Mouse (Mus musculus) C2C12 (cell line): ENCODE measurements at regions not wholly inside any gene's neighbourhood (a gene's known extent, or its start where the extent isn't known, plus 50 kb on each side); places are given as distances from the start of the nearest gene placed in this dataset.

ENCODE experiments used
- CTCF ChIP-seq: IDR thresholded peaks from one replicate; pipeline ENCODE4 v1.5.1; 2011; ENCODE audit not compliant: control insufficient read depth, insufficient read depth, insufficient read length
- MAX ChIP-seq: IDR thresholded peaks from one replicate; pipeline ENCODE4 v1.6.1; 2011; ENCODE audit warnings: mild to moderate bottlenecking, control low read depth
- MYOD1 ChIP-seq: IDR thresholded peaks from one replicate; pipeline ENCODE4 v1.6.1; 2011; ENCODE audit warnings: low read depth; ENCODE audit not compliant: control insufficient read depth, insufficient read length
- MYOG ChIP-seq: IDR thresholded peaks from one replicate; pipeline ENCODE4 v1.6.1; 2011; ENCODE audit not compliant: control insufficient read depth, insufficient read length; ENCODE audit errors: extremely low read depth
- USF1 ChIP-seq: IDR thresholded peaks from one replicate; pipeline ENCODE4 v1.6.1; 2011; ENCODE audit warnings: low read depth, mild to moderate bottlenecking, control low read depth, moderate library complexity

- TF ChIP-seq MYOD1 (no peak), CTCF (no peak), MYOG (no peak), USF1 (no peak), MAX (no peak)
Observed at GRCm38 (mm10) chr9:78983734-78984133, 368.4 kb downstream of the Cd109 start.
